Mouse (Mus musculus) cerebellum, adult 11 months (tissue): ENCODE data around the gene Gm3752.
"Not testable (repeated sequence)": the region's sequence is repeated elsewhere in the genome, so short reads cannot be mapped to it uniquely, and the experiment has no call there.

Source experiments
- DNase-seq: peaks from one replicate; pipeline ENCODE4 v3.0.0; 2022

The Gm3752 gene

GRCm38 (mm10) chr14:7483662-7484061 lies at the start of gene Gm3752:
Gm3752 (minus strand) TSS chr14:7483762.
- DNase-seq = not testable (repeated sequence)

DNA sequence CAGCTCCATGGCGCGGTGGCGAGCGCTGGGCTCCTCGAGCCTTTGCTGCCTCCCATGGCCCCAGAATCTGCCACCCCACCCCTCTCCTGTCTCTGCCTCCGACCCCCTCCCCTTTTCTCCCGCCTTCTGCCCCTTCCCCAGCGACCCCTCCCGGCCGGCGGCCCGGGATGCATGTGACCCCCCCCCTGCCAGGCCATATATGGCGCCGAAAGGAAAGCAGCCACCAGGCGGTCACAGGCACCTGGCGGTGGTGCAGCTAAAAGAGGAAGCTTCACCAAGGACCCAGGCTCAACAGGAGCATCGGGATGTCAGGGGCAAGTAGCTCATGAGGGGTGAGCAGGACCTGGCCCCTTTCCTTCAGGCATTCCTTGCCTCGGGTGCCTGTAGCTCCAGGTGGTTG lies 5.2 kb upstream of the Gm3752 start:
- DNase-seq = not testable (repeated sequence)

DNA sequence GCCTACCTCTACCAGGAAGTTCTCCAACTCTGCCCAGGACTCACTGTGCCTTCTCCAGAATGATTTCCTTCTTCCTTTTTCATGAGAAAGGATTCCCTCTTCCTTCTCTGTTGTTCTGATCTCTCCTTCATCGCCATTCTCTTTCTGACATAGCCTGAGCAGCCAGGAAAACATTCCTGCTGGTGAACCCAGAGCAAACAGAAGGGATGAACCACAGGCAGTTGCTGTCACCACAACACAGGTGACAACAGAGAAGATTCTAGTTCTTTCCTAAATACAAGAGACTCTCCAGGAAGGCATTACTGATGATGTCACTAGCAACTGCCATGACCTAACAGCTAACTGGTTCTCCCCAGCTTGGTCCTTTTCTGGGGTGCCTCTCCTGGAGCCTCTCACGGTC lies 32.7 kb downstream of the Gm3752 start, which contains the start of gene Gm3755:
Gene Gm3755, minus strand, starts transcription at position 101 of the 400 bp plus-strand sequence.
- not testable (repeated sequence) for DNase-seq

- not testable (repeated sequence) for DNase-seq
Observed at GRCm38 (mm10) chr14:7422496-7422895, 61.1 kb downstream of the Gm3752 start.
